Mouse (Mus musculus): Measurements from ENCODE around the gene Prune1. TPM values are rescaled to one million over a fixed set of nuclear protein-coding genes. Genes with fewer than 3 reads are reported as not detected.
A peak's percentile ranks its signal among the peaks of the same experiment; 100 is the strongest.

Gene Prune1
- total and polyA plus RNA-seq, 2 experiments from 2014 or later, result 77.3 to 78.9 TPM

DNA sequence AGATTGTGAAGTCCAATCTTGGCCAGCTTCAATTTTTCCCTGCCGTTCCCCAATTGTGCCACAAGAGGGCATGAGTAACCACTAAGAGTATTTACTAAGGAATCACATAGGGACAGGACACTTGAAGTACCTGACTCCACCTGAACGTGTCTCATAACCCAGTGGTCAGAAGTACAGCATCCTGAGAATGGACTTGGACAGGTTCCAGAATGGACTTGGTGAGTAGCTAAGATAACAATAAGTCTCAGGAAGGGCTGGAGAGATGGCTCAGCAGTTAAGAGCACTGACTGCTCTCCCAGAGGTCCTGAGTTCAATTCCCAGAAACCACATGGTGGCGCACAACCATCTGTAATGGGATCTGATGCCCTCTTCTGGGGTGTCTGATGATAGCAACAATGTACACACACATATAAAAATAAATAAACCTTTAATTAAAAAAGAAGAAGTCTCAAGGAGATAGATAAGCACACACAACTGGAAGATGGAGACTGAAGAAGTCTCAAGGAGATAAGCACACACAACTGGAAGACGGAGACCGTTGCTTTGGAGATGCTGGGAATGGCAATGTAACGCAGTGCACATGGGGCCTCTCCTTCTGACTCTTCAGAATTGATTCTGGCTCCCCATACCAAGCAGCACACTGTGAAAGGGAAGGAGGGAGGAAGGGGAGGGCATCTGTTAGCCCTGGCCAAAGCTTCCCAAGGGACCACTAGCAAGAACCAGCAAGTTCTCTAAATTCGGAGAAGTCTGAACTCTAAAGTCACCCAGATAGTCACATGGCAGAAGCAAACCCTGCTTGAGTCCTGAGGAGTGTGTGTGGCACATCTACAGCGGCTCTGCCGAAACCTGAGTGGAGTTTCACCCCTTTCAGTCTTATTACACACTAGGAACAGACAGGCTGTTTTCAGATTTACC, 29.3 kb upstream of the Prune1 start:
- 0 out of 2 replicates have a peak, but pooled peaks cover 2% of the 10 kb centered on the region for H3K4me1 ChIP-seq (ENCODE audit: insufficient read depth, low read length)
- no peak overlapping the region for H3K4me3 ChIP-seq (ENCODE audit: low read depth, low read length)
- peak; percentile 80 for TF ChIP-seq CTCF (IDR thresholded peaks at IDR 0.05)
- H3K4me2 ChIP-seq (ENCODE audit: low read depth, low read length, poor library complexity, severe bottlenecking), result no peak overlapping the region
- peak; percentile 78 for DNase-seq (ENCODE audit: low spot score)
- ATAC-seq (ENCODE audit: low FRiP score), result no peak
- H3K27ac ChIP-seq (ENCODE audit: low read depth, low read length), result no peak overlapping the region
- no peaks in the 10 kb centered on the region for H3K9me3 ChIP-seq (ENCODE audit: low read length)
- no peaks in the 10 kb centered on the region for H3K36me3 ChIP-seq (ENCODE audit: insufficient read depth, low read length)
- no peaks in the 10 kb centered on the region for H3K27me3 ChIP-seq (ENCODE audit: insufficient read depth, low read length)
- H3K9ac ChIP-seq (replicated peaks; ENCODE audit: low read length, poor library complexity, severe bottlenecking), result no peak overlapping the region
- WGBS, result 68% methylated on average over 9 of the region's 9 CpGs

DNA sequence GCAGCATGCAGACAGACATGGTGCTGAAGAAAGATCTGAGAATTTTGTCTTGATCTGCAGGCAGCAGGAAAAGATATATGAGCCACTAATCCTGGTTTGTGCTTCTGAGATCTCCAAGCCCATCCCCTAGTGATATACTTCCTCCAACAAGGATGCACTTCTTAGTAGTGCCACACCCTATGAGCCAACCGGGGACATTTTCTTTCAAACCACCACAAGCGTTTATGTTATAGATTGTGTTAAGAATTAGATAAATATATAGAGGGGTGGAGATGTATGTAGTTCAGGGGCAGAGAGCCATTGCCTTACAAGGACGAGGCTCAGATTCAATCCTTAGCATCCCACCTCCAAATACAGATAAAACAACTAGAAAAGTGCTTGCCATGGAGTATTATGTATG, 28.6 kb upstream of the Prune1 start:
- Histone ChIP-seq H3K9me3 (ENCODE audit: low read length) (no peaks in the 10 kb centered on the region), H3K36me3 (ENCODE audit: insufficient read depth, low read length) (no peaks in the 10 kb centered on the region), H3K9ac (replicated peaks; ENCODE audit: low read length, poor library complexity, severe bottlenecking) (no peak overlapping the region), H3K27ac (ENCODE audit: low read depth, low read length) (no peak overlapping the region), H3K4me3 (ENCODE audit: low read depth, low read length) (no peak overlapping the region), H3K4me1 (ENCODE audit: insufficient read depth, low read length) (no peaks in the 10 kb centered on the region), H3K27me3 (ENCODE audit: insufficient read depth, low read length) (no peaks in the 10 kb centered on the region), H3K4me2 (ENCODE audit: low read depth, low read length, poor library complexity, severe bottlenecking) (no peak overlapping the region)
- WGBS, result 77% methylated on average over 3 of the region's 3 CpGs
- TF ChIP-seq CTCF (IDR thresholded peaks at IDR 0.05), result no peak
- no peak for DNase-seq (ENCODE audit: low spot score)
- no peak for ATAC-seq (ENCODE audit: low FRiP score)

- H3K9ac ChIP-seq (replicated peaks; ENCODE audit: low read length, poor library complexity, severe bottlenecking), result no peak within 1 kb of the TSS
- WGBS, result 73% methylated on average over 7 of the region's 7 CpGs
- no peaks in the 10 kb centered on the region for H3K36me3 ChIP-seq (ENCODE audit: insufficient read depth, low read length)
- DNase-seq (ENCODE audit: low spot score) (no peak), ATAC-seq (ENCODE audit: low FRiP score) (no peak)
- no peaks in the 10 kb centered on the region for H3K4me1 ChIP-seq (ENCODE audit: insufficient read depth, low read length)
- no peaks in the 10 kb centered on the region for H3K9me3 ChIP-seq (ENCODE audit: low read length)
- TF ChIP-seq CTCF (IDR thresholded peaks at IDR 0.05), result no peak
- H3K4me2 ChIP-seq (ENCODE audit: low read depth, low read length, poor library complexity, severe bottlenecking), result no peak within 1 kb of the TSS
- no peak within 1 kb of the TSS for H3K27ac ChIP-seq (ENCODE audit: low read depth, low read length)
- no peak within 1 kb of the TSS for H3K4me3 ChIP-seq (ENCODE audit: low read depth, low read length)
- no peaks in the 10 kb centered on the region for H3K27me3 ChIP-seq (ENCODE audit: insufficient read depth, low read length)
These were observed 25.2 kb upstream of the Prune1 start, which contains the start of gene Anxa9 for GRCm38 (mm10) chr3:95307100-95307499. Gene Anxa9 (minus strand): TSS chr3:95307176.

DNA sequence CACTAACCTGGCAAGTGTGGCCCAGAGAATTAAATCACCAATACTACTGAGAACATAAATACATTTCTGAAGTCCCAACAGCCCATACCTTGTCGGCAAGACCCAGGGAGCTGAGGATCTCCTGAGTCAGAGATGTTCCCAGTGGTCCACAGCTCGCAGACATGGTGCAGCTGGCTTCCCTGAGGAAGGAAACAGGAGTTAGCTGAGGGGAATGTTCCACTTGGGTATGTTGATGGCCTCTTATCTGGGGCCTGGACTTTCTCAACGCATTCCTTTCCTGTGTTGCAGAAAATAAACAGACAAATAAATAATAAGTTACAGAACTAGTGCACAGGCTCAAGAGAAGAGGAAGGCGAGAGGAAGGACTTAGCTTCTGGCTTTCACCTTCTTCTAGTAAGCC, 24.4 kb upstream of the Prune1 start:
- Histone ChIP-seq H3K27me3 (ENCODE audit: insufficient read depth, low read length) (no peaks in the 10 kb centered on the region), H3K4me1 (ENCODE audit: insufficient read depth, low read length) (no peaks in the 10 kb centered on the region), H3K4me3 (ENCODE audit: low read depth, low read length) (no peak overlapping the region), H3K4me2 (ENCODE audit: low read depth, low read length, poor library complexity, severe bottlenecking) (no peak overlapping the region), H3K9ac (replicated peaks; ENCODE audit: low read length, poor library complexity, severe bottlenecking) (no peak overlapping the region), H3K9me3 (ENCODE audit: low read length) (no peaks in the 10 kb centered on the region), H3K27ac (ENCODE audit: low read depth, low read length) (no peak overlapping the region), H3K36me3 (ENCODE audit: insufficient read depth, low read length) (no peaks in the 10 kb centered on the region)
- TF ChIP-seq CTCF (IDR thresholded peaks at IDR 0.05), result no peak
- no peak for DNase-seq (ENCODE audit: low spot score)
- WGBS, result 84% methylated on average over 4 of the region's 4 CpGs
- no peak for ATAC-seq (ENCODE audit: low FRiP score)

DNA sequence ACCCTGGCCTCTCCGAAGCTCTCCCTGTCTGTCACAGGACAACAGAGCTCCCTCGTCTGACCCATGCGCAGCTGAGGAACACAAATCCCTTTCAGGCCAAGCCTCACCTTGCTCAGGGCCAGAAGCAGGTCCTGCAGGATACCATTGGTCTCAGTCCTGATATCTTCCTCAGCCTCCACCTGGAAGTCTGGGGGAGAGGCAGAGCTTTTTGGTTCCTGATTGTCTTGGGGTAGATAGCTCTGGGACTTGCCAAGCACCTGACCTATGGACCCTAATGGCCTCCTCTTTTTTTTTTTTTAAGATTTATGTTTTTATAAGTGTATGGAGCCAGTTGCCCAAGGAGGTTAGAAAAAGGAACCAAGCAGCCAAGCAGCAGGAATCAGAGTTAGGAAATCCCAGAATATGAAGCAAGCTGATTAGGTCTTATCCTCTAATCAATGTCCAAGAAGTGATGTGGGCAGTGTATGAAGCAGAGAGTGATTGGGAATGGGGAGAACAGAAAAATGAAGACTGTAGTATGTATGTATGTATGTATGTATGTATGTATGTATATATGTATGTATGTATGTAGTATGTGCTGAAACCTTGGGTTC, 19.4 kb upstream of the Prune1 start:
- Histone ChIP-seq H3K9ac (replicated peaks; ENCODE audit: low read length, poor library complexity, severe bottlenecking) (no peak overlapping the region), H3K36me3 (ENCODE audit: insufficient read depth, low read length) (no peaks in the 10 kb centered on the region), H3K4me1 (ENCODE audit: insufficient read depth, low read length) (no peaks in the 10 kb centered on the region), H3K9me3 (ENCODE audit: low read length) (no peaks in the 10 kb centered on the region), H3K4me2 (ENCODE audit: low read depth, low read length, poor library complexity, severe bottlenecking) (no peak overlapping the region), H3K4me3 (ENCODE audit: low read depth, low read length) (no peak overlapping the region), H3K27me3 (ENCODE audit: insufficient read depth, low read length) (no peaks in the 10 kb centered on the region), H3K27ac (ENCODE audit: low read depth, low read length) (no peak overlapping the region)
- ATAC-seq (ENCODE audit: low FRiP score) (no peak), DNase-seq (ENCODE audit: low spot score) (no peak)
- WGBS, result 87% methylated on average over 3 of the region's 3 CpGs
- no peak for TF ChIP-seq CTCF (IDR thresholded peaks at IDR 0.05)

DNA sequence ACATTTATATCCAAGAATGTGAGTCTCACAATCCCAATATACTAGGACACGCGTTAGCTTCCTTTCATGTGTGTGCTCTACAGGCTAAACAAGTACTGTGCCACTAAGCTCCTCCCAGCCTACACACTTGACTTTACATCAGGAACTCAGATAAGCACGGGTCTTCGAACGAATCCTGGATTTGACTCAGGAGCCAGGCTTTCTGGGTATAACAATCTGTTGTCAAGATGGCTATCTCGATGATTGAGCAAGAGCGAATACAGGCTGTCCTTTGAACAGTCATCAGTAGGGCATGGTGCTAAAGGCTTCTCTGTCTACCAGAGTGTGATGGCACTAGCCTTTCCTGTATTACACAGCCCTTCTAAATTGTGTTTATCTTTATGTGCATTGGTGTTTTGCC, 16.1 kb upstream of the Prune1 start:
- no peak overlapping the region for H3K9ac ChIP-seq (replicated peaks; ENCODE audit: low read length, poor library complexity, severe bottlenecking)
- no peak overlapping the region for H3K27ac ChIP-seq (ENCODE audit: low read depth, low read length)
- no peaks in the 10 kb centered on the region for H3K4me1 ChIP-seq (ENCODE audit: insufficient read depth, low read length)
- H3K4me2 ChIP-seq (ENCODE audit: low read depth, low read length, poor library complexity, severe bottlenecking), result no peak overlapping the region
- TF ChIP-seq CTCF (IDR thresholded peaks at IDR 0.05), result no peak
- no peaks in the 10 kb centered on the region for H3K9me3 ChIP-seq (ENCODE audit: low read length)
- H3K4me3 ChIP-seq (ENCODE audit: low read depth, low read length), result no peak overlapping the region
- ATAC-seq (ENCODE audit: low FRiP score) (no peak), DNase-seq (ENCODE audit: low spot score) (no peak)
- WGBS, result 94% methylated on average over 7 of the region's 7 CpGs
- peaks cover 13% of the 10 kb centered on the region for H3K36me3 ChIP-seq (ENCODE audit: insufficient read depth, low read length)
- H3K27me3 ChIP-seq (ENCODE audit: insufficient read depth, low read length), result no peaks in the 10 kb centered on the region
